Mouse (Mus musculus): ENCODE data around the gene Cdc7. TPM values are rescaled to one million over a fixed set of nuclear protein-coding genes. Genes with fewer than 3 reads are reported as not detected.

Gene Cdc7
- polyA plus RNA-seq (2014; fragmentation: Illumina TruSeq; extraction: RNeasy Lipid Tissue Mini Kit (QIAGEN cat#74804); ENCODE audit: low read depth, low replicate concordance) = 6.1 TPM

DNA sequence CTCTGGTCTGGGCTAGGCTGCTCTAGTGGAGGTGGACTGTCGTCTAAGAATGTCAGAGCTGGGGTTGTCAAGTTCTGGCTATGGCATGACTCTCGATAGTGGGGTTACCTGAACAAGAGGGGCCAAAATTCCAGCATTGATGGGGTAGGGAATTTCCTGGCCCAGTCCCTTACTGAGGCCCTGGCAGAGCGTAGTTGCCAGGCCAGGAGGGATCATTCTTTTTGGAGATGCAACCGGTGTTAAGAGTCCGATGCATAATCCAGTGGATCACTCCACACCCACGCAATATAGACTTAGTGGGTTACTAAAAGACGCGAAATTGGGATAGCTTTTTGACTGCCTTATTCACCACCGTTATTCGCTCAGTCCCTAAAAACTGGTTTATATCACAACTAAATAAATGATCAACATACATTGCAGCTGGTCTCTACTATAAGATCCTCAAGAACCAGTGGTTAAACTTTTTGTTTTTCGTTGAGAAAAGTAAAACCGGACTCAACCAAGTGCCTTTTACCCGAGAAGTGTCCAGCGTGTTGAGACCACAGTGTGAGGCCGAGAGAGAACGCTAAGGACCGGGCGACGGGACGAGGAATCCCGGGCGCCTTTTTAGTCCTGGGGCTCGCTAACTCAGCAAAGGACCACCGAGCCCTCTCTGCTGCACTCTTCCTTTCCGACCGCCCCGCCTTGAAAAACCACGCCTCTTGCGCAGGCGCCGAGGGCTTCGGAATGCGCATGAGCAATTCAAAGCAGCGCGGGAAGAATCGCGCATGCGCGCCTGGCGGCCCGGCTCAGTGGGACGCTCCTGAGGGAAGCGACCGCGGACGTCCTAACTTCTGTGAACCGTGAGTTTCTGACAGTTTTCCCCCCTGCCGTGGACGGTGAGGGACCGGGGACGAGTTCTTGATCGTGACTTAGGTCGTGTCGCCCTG, at the start of gene Cdc7:
Gene Cdc7, plus strand, starts transcription at position 739 of the 929 bp plus-strand sequence.

DNA sequence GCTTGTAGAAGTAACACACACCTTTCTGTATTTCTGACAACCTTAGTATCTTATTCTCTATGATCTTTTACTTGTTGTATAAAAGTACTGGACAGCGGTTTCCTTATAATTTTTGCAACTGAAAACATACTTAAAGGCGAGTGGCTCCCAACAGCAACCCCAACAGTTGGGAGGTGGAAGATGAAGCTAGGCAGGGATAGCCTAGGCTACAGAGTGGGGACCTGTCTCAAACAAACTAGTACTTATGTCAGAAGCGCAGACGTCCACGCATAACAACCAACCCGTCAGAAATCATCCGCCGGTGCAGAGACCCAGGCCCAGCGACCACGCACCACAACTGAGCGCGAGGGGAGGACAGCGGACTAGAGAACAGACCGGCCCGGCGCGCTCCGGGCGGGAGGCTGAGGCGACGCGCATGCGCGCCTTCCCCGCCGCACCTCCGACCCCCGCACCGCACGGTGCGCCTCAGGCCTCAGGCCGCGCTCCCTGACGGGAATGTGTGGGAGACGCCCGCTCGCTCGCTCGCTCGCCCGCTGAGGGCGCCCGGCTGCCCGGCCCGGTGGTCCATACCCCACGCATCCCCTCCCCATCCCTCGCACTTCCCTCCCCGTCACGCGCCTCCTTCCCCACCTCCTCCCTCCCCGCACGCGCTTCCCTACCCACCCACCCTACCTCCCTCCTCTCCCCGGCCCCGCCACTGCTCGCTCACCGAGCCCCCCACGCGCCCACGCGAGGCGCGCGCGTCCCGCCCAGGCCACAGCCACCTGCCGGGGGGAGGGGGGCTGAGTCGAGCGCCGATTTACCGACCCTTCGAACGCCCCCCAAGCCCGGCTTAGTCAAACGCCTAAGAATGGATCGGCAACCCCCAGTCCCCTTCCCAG, 38.4 kb upstream of the Cdc7 start, which contains the start of gene Hfm1:
Gene Hfm1, minus strand, starts transcription at position 834 of the 881 bp plus-strand sequence.

Other genes starting within 250 kb of the Cdc7 start
- 0.23 TPM for gene Hfm1, start 38.0 kb upstream of the Cdc7 start, polyA plus RNA-seq (2014; fragmentation: Illumina TruSeq; extraction: RNeasy Lipid Tissue Mini Kit (QIAGEN cat#74804); ENCODE audit: low read depth, low replicate concordance)